Mouse (Mus musculus): ENCODE measurements at regions not wholly inside any gene's neighbourhood (a gene's known extent, or its start where the extent isn't known, plus 50 kb on each side); places are given as distances from the start of the nearest gene placed in this dataset.

- 92% methylated on average over 2 of the region's 2 CpGs for WGBS
- Histone ChIP-seq H3K9ac (no peak overlapping the region), H3K27me3 (no peaks in the 10 kb centered on the region), H3K4me1 (no peaks in the 10 kb centered on the region), H3K27ac (no peak overlapping the region), H3K9me3 (replicated peaks) (0 out of 2 replicates have a peak, but pooled peaks cover 4% of the 10 kb centered on the region), H3K36me3 (ENCODE audit: poor library complexity, severe bottlenecking) (no peaks in the 10 kb centered on the region), H3K4me2 (no peak overlapping the region), H3K4me3 (no peak overlapping the region)
- ATAC-seq, result no peak
Measured at GRCm38 (mm10) chr11:89247991-89248390, 54.1 kb downstream of the Nog start.

GRCm38 (mm10) chr11:89243370-89243769 lies 58.8 kb downstream of the Nog start:
- H3K9ac ChIP-seq, result no peak overlapping the region
- no peak overlapping the region for H3K4me2 ChIP-seq
- H3K4me3 ChIP-seq, result no peak overlapping the region
- ATAC-seq, result peak; percentile 62; the same call in 1 of the 2 replicates
- H3K9me3 ChIP-seq (replicated peaks), result no peaks in the 10 kb centered on the region
- H3K4me1 ChIP-seq, result no peaks in the 10 kb centered on the region
- H3K27ac ChIP-seq, result no peak overlapping the region
- H3K36me3 ChIP-seq (ENCODE audit: poor library complexity, severe bottlenecking), result no peaks in the 10 kb centered on the region
- WGBS, result 7% methylated on average over 3 of the region's 3 CpGs
- 0 out of 2 replicates have a peak, but pooled peaks cover 4% of the 10 kb centered on the region for H3K27me3 ChIP-seq

GRCm38 (mm10) chr11:89242130-89242529 lies 60.0 kb downstream of the Nog start:
- Histone ChIP-seq H3K9ac (no peak overlapping the region), H3K9me3 (replicated peaks) (no peaks in the 10 kb centered on the region), H3K27me3 (0 out of 2 replicates have a peak, but pooled peaks cover 4% of the 10 kb centered on the region), H3K4me2 (no peak overlapping the region), H3K36me3 (ENCODE audit: poor library complexity, severe bottlenecking) (no peaks in the 10 kb centered on the region), H3K4me1 (no peaks in the 10 kb centered on the region), H3K27ac (no peak overlapping the region), H3K4me3 (no peak overlapping the region)
- no peak for ATAC-seq
- 63% methylated on average over 2 of the region's 2 CpGs for WGBS

GRCm38 (mm10) chr11:89239891-89240290 lies 62.2 kb downstream of the Nog start:
- Histone ChIP-seq H3K9me3 (replicated peaks) (no peaks in the 10 kb centered on the region), H3K27me3 (0 out of 2 replicates have a peak, but pooled peaks cover 4% of the 10 kb centered on the region), H3K27ac (no peak overlapping the region), H3K4me1 (no peaks in the 10 kb centered on the region), H3K9ac (no peak overlapping the region), H3K36me3 (ENCODE audit: poor library complexity, severe bottlenecking) (no peaks in the 10 kb centered on the region), H3K4me2 (no peak overlapping the region), H3K4me3 (no peak overlapping the region)
- 57% methylated on average over 9 of the region's 9 CpGs for WGBS
- ATAC-seq, result no peak

- H3K27me3 ChIP-seq, result 0 out of 2 replicates have a peak, but pooled peaks cover 4% of the 10 kb centered on the region
- no peak overlapping the region for H3K4me3 ChIP-seq
- H3K27ac ChIP-seq, result no peak overlapping the region
- H3K4me2 ChIP-seq, result no peak overlapping the region
- 95% methylated on average over 3 of the region's 3 CpGs for WGBS
- no peaks in the 10 kb centered on the region for H3K36me3 ChIP-seq (ENCODE audit: poor library complexity, severe bottlenecking)
- H3K9ac ChIP-seq, result no peak overlapping the region
- 0 out of 2 replicates have a peak, but pooled peaks cover 6% of the 10 kb centered on the region for H3K4me1 ChIP-seq
- no peak for ATAC-seq
- H3K9me3 ChIP-seq (replicated peaks), result no peaks in the 10 kb centered on the region
Measured at GRCm38 (mm10) chr11:89236904-89237303, 65.2 kb downstream of the Nog start.

GRCm38 (mm10) chr11:89232884-89233480 lies 69.2 kb downstream of the Nog start:
- Histone ChIP-seq H3K4me2 (no peak overlapping the region), H3K4me3 (no peak overlapping the region), H3K27me3 (no peaks in the 10 kb centered on the region), H3K36me3 (ENCODE audit: poor library complexity, severe bottlenecking) (no peaks in the 10 kb centered on the region), H3K27ac (no peak overlapping the region), H3K4me1 (0 out of 2 replicates have a peak, but pooled peaks cover 6% of the 10 kb centered on the region), H3K9me3 (replicated peaks) (no peaks in the 10 kb centered on the region), H3K9ac (no peak overlapping the region)
- WGBS, result 57% methylated on average over 9 of the region's 9 CpGs
- ATAC-seq, result peak; percentile 85

GRCm38 (mm10) chr11:89229726-89230125 lies 72.4 kb downstream of the Nog start:
- Histone ChIP-seq H3K27me3 (no peaks in the 10 kb centered on the region), H3K9me3 (replicated peaks) (no peaks in the 10 kb centered on the region), H3K9ac (no peak overlapping the region), H3K4me2 (no peak overlapping the region), H3K27ac (no peak overlapping the region), H3K4me1 (0 out of 2 replicates have a peak, but pooled peaks cover 6% of the 10 kb centered on the region), H3K4me3 (no peak overlapping the region), H3K36me3 (ENCODE audit: poor library complexity, severe bottlenecking) (no peaks in the 10 kb centered on the region)
- ATAC-seq, result no peak
- 75% methylated on average over 5 of the region's 5 CpGs for WGBS

- 91% methylated on average over 5 of the region's 5 CpGs for WGBS
- Histone ChIP-seq H3K4me1 (peaks cover 10% of the 10 kb centered on the region), H3K4me3 (no peak overlapping the region), H3K36me3 (ENCODE audit: poor library complexity, severe bottlenecking) (no peaks in the 10 kb centered on the region), H3K9ac (no peak overlapping the region), H3K27me3 (no peaks in the 10 kb centered on the region), H3K4me2 (no peak overlapping the region), H3K9me3 (replicated peaks) (no peaks in the 10 kb centered on the region), H3K27ac (no peak overlapping the region)
- ATAC-seq, result no peak
Measured at GRCm38 (mm10) chr11:89213204-89213603, 88.9 kb downstream of the Nog start.

GRCm38 (mm10) chr11:89209531-89209950 lies 92.6 kb downstream of the Nog start:
- Histone ChIP-seq H3K27ac (no peak overlapping the region), H3K27me3 (no peaks in the 10 kb centered on the region), H3K36me3 (ENCODE audit: poor library complexity, severe bottlenecking) (no peaks in the 10 kb centered on the region), H3K9ac (peak overlapping the region; percentile 21; the same call in 1 of the 2 replicates), H3K9me3 (replicated peaks) (no peaks in the 10 kb centered on the region), H3K4me3 (0 out of 2 replicates have a peak overlapping the region, but pooled peaks have one; percentile 13), H3K4me2 (peak overlapping the region; percentile 47), H3K4me1 (peaks cover 10% of the 10 kb centered on the region)
- WGBS, result 4% methylated on average over 11 of the region's 11 CpGs
- ATAC-seq, result peak; percentile 41; the same call in 1 of the 2 replicates

- peak; percentile 59; the same call in 1 of the 2 replicates for ATAC-seq
- Histone ChIP-seq H3K36me3 (ENCODE audit: poor library complexity, severe bottlenecking) (no peaks in the 10 kb centered on the region), H3K9me3 (replicated peaks) (no peaks in the 10 kb centered on the region), H3K27ac (no peak overlapping the region), H3K27me3 (no peaks in the 10 kb centered on the region), H3K9ac (no peak overlapping the region), H3K4me1 (peaks cover 10% of the 10 kb centered on the region), H3K4me2 (peak overlapping the region; percentile 47), H3K4me3 (no peak overlapping the region)
- WGBS, result 17% methylated on average over 6 of the region's 6 CpGs
Measured at GRCm38 (mm10) chr11:89209072-89209471, 93.1 kb downstream of the Nog start.

- H3K9me3 ChIP-seq (replicated peaks), result no peaks in the 10 kb centered on the region
- no peaks in the 10 kb centered on the region for H3K27me3 ChIP-seq
- no peak overlapping the region for H3K4me3 ChIP-seq
- no peak overlapping the region for H3K27ac ChIP-seq
- 28% methylated on average over 3 of the region's 3 CpGs for WGBS
- no peak overlapping the region for H3K9ac ChIP-seq
- no peaks in the 10 kb centered on the region for H3K36me3 ChIP-seq (ENCODE audit: poor library complexity, severe bottlenecking)
- no peak overlapping the region for H3K4me2 ChIP-seq
- H3K4me1 ChIP-seq, result peaks cover 10% of the 10 kb centered on the region
- ATAC-seq, result no peak
Measured at GRCm38 (mm10) chr11:89206788-89207187, 95.3 kb downstream of the Nog start.

- no peak for ATAC-seq
- no peak overlapping the region for H3K4me2 ChIP-seq
- no peaks in the 10 kb centered on the region for H3K36me3 ChIP-seq (ENCODE audit: poor library complexity, severe bottlenecking)
- no peak overlapping the region for H3K4me3 ChIP-seq
- H3K27ac ChIP-seq, result no peak overlapping the region
- no peaks in the 10 kb centered on the region for H3K27me3 ChIP-seq
- H3K4me1 ChIP-seq, result peaks cover 8% of the 10 kb centered on the region
- WGBS, result 69% methylated on average over 7 of the region's 7 CpGs
- no peak overlapping the region for H3K9ac ChIP-seq
- H3K9me3 ChIP-seq (replicated peaks), result no peaks in the 10 kb centered on the region
Measured at GRCm38 (mm10) chr11:89204948-89205545, 97.1 kb downstream of the Nog start.

All from forebrain, embryonic 13.5 days (tissue).